Mouse (Mus musculus) monocyte, adult 5-6 weeks (primary cell): ENCODE data around the gene Tmem247. TPM values are rescaled to one million over a fixed set of nuclear protein-coding genes. Genes with fewer than 3 reads are reported as not detected.
A peak's percentile ranks its signal among the peaks of the same experiment; 100 is the strongest.

Experiments
- ATAC-seq: fragments of 153-309, 156-312 bp; replicated peaks from 2 replicates; pipeline ENCODE4 v1.8.0; 2017; ENCODE audit warnings: mild to moderate bottlenecking; ENCODE audit not compliant: low TSS enrichment, insufficient number of reproducible peaks, severe bottlenecking, poor library complexity, low FRiP score
- total RNA-seq: library from RNA; stranded (forward); fragments of 200-1000, 200-491, 200-594 nt; gene quantifications from 3 replicates; pipeline ENCODE4 v1.2.3, GENCODE M21; 2017

Tmem247 gene
- not detected in 3 replicates for total RNA-seq

- ATAC-seq, result no peak
These were observed at the start of gene Tmem247 for GRCm38 (mm10) chr17:86917048-86917447. TSS of gene Tmem247 (plus strand) at chr17:86917348.

- ATAC-seq, result no peak
These were observed 46.6 kb upstream of the Tmem247 start for GRCm38 (mm10) chr17:86870586-86870985.

GRCm38 (mm10) chr17:86872643-86873042, 44.5 kb upstream of the Tmem247 start:
- no peak for ATAC-seq

GRCm38 (mm10) chr17:86876940-86877339, 40.2 kb upstream of the Tmem247 start:
- ATAC-seq, result no peak

GRCm38 (mm10) chr17:86877747-86878146, 39.4 kb upstream of the Tmem247 start:
- no peak for ATAC-seq

- no peak for ATAC-seq
These were observed 37.1 kb upstream of the Tmem247 start for GRCm38 (mm10) chr17:86880056-86880455.

GRCm38 (mm10) chr17:86880461-86881044, 36.6 kb upstream of the Tmem247 start:
- ATAC-seq, result no peak

GRCm38 (mm10) chr17:86895191-86895590, 22.0 kb upstream of the Tmem247 start:
- no peak for ATAC-seq

- 0 out of 2 replicates have a peak, but pooled peaks have one; percentile 9 for ATAC-seq
These were observed 19.5 kb upstream of the Tmem247 start for GRCm38 (mm10) chr17:86897486-86898165.

- no peak for ATAC-seq
These were observed 17.3 kb upstream of the Tmem247 start for GRCm38 (mm10) chr17:86899821-86900220.

- ATAC-seq, result no peak
These were observed 16.6 kb upstream of the Tmem247 start for GRCm38 (mm10) chr17:86900564-86900963.

GRCm38 (mm10) chr17:86902399-86903067, 14.6 kb upstream of the Tmem247 start:
- ATAC-seq, result no peak

- no peak; the same call in 1 of the 2 replicates for ATAC-seq
These were observed 13.6 kb upstream of the Tmem247 start for GRCm38 (mm10) chr17:86903596-86903995.

GRCm38 (mm10) chr17:86904206-86904605, 12.9 kb upstream of the Tmem247 start:
- peak; percentile 66 for ATAC-seq

GRCm38 (mm10) chr17:86905297-86906135, 11.6 kb upstream of the Tmem247 start:
- ATAC-seq, result no peak

GRCm38 (mm10) chr17:86906136-86906461, 11.0 kb upstream of the Tmem247 start:
- peak; percentile 40; the same call in 1 of the 2 replicates for ATAC-seq

GRCm38 (mm10) chr17:86906601-86907000, 10.5 kb upstream of the Tmem247 start:
- no peak for ATAC-seq

- ATAC-seq, result no peak
These were observed 10.1 kb upstream of the Tmem247 start for GRCm38 (mm10) chr17:86907092-86907491.

GRCm38 (mm10) chr17:86908316-86908715, 8.8 kb upstream of the Tmem247 start:
- ATAC-seq, result no peak
